Mouse (Mus musculus) erythroblast, embryonic 14.5 days (primary cell): ENCODE results near the gene Eif3b.

ENCODE experiments used
- GATA1 ChIP-seq: IDR thresholded peaks from 2 replicates; pipeline ENCODE4 v1.6.1; 2012; ENCODE audit warnings: low read length, inconsistent platforms, mixed read lengths
- TAL1 ChIP-seq: IDR thresholded peaks from 3 replicates; pipeline ENCODE4 v1.6.1; 2012; ENCODE audit warnings: low read length, inconsistent platforms, mixed read lengths

DNA sequence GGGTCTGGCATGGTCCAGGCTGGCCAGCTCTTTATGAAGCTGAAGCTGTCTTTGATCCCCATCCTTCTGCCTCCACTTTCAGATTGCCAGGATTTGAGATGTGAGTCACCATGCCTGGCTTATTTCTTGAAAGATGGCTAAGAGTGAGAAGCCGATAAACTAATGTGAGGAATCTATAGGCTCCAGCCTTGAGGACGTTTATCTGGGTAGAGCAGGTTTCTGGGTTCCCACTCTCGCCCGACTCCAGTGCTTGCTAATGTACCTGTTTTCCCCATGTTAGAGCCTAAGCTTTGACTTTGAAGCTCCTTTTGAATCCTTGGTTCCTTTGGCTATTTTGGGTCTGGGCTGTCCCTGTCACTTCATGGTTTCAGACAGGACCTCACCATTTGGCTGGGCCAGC lies 1.5 kb downstream of the Eif3b start:
- TF ChIP-seq TAL1 (peak; percentile 67), GATA1 (peak; percentile 42; the same call in 1 of the 2 replicates)
